Mouse (Mus musculus) small intestine, adult 2 months (tissue): ENCODE results near the gene Fkbp2.
A peak's percentile ranks its signal among the peaks of the same experiment; 100 is the strongest.

ENCODE experiments used
- CTCF ChIP-seq: fragments of 200-500 bp; IDR thresholded peaks from 2 replicates; pipeline ENCODE4 v1.5.1; 2012; ENCODE audit warnings: low read depth, mild to moderate bottlenecking, control low read depth, inconsistent platforms, low read length, moderate library complexity, mixed read lengths; ENCODE audit not compliant: insufficient replicate concordance, insufficient read length; ENCODE audit errors: extremely low read depth
- POLR2A ChIP-seq: fragments of 200-500 bp; IDR thresholded peaks from 2 replicates; pipeline ENCODE4 v1.6.1; 2012; ENCODE audit warnings: low read depth, mild to moderate bottlenecking, control low read depth, inconsistent platforms, low read length, moderate library complexity

GRCm38 (mm10) chr19:6950613-6951153 is 29.6 kb downstream of the Fkbp2 start:
- TF ChIP-seq CTCF (no peak), POLR2A (peak; percentile 34; the same call in 1 of the 2 replicates)
